Mouse (Mus musculus) hindbrain, embryonic 15.5 days (tissue): ENCODE measurements at regions not wholly inside any gene's neighbourhood (a gene's known extent, or its start where the extent isn't known, plus 50 kb on each side); places are given as distances from the start of the nearest gene placed in this dataset.

Source experiments
- ATAC-seq: fragments of 200-750 bp; cut with Nextera tagmentation; 2 replicates; pipeline ENCODE4 v1.8.0; 2017; ENCODE audit warnings: low read depth, moderate number of reproducible peaks, moderate TSS enrichment; ENCODE audit not compliant: low FRiP score
- H3K27ac ChIP-seq: fragments of 300-500 bp; sonication (generic); replicated peaks from 2 replicates; pipeline ENCODE4 v1.5.1; 2015; ENCODE audit warnings: mild to moderate bottlenecking, inconsistent platforms
- H3K27me3 ChIP-seq: fragments of 300-500 bp; sonication (generic); 2 replicates; pipeline ENCODE4 v1.6.1; 2015; ENCODE audit warnings: control low read depth, inconsistent platforms
- H3K36me3 ChIP-seq: fragments of 300-500 bp; sonication (generic); 2 replicates; pipeline ENCODE4 v1.6.1; 2015; ENCODE audit warnings: control low read depth, inconsistent platforms
- H3K4me1 ChIP-seq: fragments of 300-500 bp; sonication (generic); replicated peaks from 2 replicates; pipeline ENCODE4 v1.6.1; 2015; ENCODE audit warnings: control low read depth, inconsistent platforms
- H3K4me2 ChIP-seq: fragments of 300-500 bp; sonication (generic); 2 replicates; pipeline ENCODE4 v1.6.1; 2015; ENCODE audit warnings: moderate library complexity, mild to moderate bottlenecking, inconsistent platforms
- H3K4me3 ChIP-seq: fragments of 300-500 bp; sonication (generic); 2 replicates; pipeline ENCODE4 v1.5.1; 2015; ENCODE audit warnings: mild to moderate bottlenecking, inconsistent platforms
- H3K9ac ChIP-seq: fragments of 300-500 bp; sonication (generic); 2 replicates; pipeline ENCODE4 v1.6.1; 2015; ENCODE audit warnings: inconsistent platforms
- H3K9me3 ChIP-seq: fragments of 300-500 bp; sonication (generic); 2 replicates; pipeline ENCODE4 v1.6.1; 2016; ENCODE audit warnings: control low read depth, inconsistent platforms
- WGBS: fragments of 180-500 bp; shearing (Covaris S2); methylation state at CpG from one replicate; pipeline ENCODE4 v1.1.7; 2015; 5-methylcytosine and 5-hydroxymethylcytosine counted together

DNA sequence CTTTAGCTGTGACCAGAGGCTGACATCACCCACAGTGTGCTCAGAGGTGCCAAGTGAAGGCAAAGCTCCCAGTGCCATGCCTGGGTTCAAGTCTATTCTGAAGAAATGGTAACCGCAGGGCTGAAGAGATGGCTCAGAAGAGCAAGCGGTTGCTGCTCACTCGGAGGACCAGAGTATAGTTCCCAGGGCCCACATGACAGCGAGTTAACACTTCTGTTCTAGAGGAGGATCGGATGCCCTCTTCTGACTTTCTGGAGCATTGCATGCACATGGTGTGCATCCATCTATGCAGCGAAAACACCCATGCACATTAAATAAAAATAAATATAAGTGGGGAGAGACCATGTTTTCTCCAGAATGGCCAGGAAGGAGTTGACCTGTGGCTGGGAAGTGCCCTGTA is 209.5 kb downstream of the Sorl1 start:
- H3K36me3 ChIP-seq: no peaks in the 10 kb centered on the region
- no peak for ATAC-seq
- H3K27me3 ChIP-seq: no peaks in the 10 kb centered on the region
- H3K27ac ChIP-seq: peak overlapping the region; percentile 43
- WGBS: 89% methylated on average over 6 of the region's 6 CpGs
- peaks cover 21% of the 10 kb centered on the region for H3K4me1 ChIP-seq
- H3K4me3 ChIP-seq: no peak overlapping the region
- no peak overlapping the region for H3K4me2 ChIP-seq
- no peaks in the 10 kb centered on the region for H3K9me3 ChIP-seq
- H3K9ac ChIP-seq: no peak overlapping the region

- Histone ChIP-seq H3K9me3 (no peaks in the 10 kb centered on the region), H3K36me3 (no peaks in the 10 kb centered on the region), H3K9ac (no peak overlapping the region), H3K27me3 (no peaks in the 10 kb centered on the region), H3K27ac (no peak overlapping the region), H3K4me1 (peaks cover 18% of the 10 kb centered on the region), H3K4me2 (no peak overlapping the region), H3K4me3 (no peak overlapping the region)
- WGBS: 58% methylated on average over 3 of the region's 3 CpGs
- no peak for ATAC-seq
These were observed 210.2 kb downstream of the Sorl1 start for GRCm38 (mm10) chr9:41913911-41914310.

- 71% methylated on average over 5 of the region's 5 CpGs for WGBS
These were observed 211.6 kb downstream of the Sorl1 start for GRCm38 (mm10) chr9:41912482-41912881.

GRCm38 (mm10) chr9:41900606-41900974 is 223.5 kb downstream of the Sorl1 start:
- ATAC-seq: no peak
- Histone ChIP-seq H3K4me1 (peaks cover 19% of the 10 kb centered on the region), H3K9ac (no peak overlapping the region), H3K4me3 (no peak overlapping the region), H3K27ac (peak overlapping the region; percentile 33; the same call in 1 of the 2 replicates), H3K4me2 (no peak overlapping the region), H3K9me3 (no peaks in the 10 kb centered on the region), H3K36me3 (no peaks in the 10 kb centered on the region), H3K27me3 (no peaks in the 10 kb centered on the region)
- WGBS: 64% methylated on average over 8 of the region's 8 CpGs

More at GRCm38 (mm10) chr9:41912482-41912881, 211.6 kb downstream of the Sorl1 start:
- Histone ChIP-seq H3K4me3 (no peak overlapping the region), H3K4me1 (peaks cover 13% of the 10 kb centered on the region), H3K9me3 (no peaks in the 10 kb centered on the region), H3K27me3 (no peaks in the 10 kb centered on the region), H3K36me3 (no peaks in the 10 kb centered on the region), H3K4me2 (no peak overlapping the region), H3K9ac (no peak overlapping the region), H3K27ac (peak overlapping the region; percentile 53; the same call in 1 of the 2 replicates)
- no peak; the same call in 1 of the 2 replicates for ATAC-seq

DNA sequence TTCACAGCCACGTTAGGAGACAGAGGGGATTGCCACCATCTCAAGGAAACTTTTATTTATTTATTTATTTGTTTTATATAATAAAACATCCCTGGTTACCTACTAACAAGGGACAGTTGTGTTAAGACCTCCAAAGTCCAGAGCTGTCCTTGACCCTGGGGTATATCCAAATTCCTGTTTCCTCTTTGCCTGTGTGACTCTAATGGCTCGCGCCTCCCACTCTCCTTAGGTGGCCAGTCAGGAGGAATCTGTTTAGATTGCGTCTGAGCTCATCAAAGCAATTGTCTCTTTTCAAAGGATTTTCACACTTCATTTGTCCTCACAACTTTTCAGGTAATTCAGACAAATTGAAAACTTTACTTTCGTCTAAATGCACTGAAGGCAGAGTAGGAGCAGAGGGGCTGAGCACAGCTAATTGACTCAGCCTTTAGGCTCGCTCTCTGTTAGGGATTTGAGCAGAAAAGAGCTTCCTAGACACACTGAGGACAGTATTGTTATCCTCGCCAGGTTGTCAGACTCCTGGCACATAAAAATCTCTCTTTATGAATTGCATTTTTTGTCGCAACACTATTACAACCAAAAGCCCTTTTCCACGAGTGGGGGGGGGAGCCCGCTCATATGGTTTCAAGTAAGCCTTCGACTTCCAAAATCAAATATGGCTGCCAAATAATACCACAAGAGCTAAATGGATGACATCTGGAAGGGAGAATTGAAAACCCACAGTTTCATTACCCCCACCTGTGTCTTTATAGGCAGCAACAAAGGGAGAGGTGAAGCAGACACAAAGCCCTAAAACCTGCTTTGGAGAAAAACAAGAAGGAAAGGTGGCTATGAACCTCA is 224.1 kb downstream of the Sorl1 start:
- H3K27me3 ChIP-seq: no peaks in the 10 kb centered on the region
- no peaks in the 10 kb centered on the region for H3K36me3 ChIP-seq
- 49% methylated on average over 11 of the region's 11 CpGs for WGBS
- H3K4me3 ChIP-seq: no peak overlapping the region
- H3K27ac ChIP-seq: peak overlapping the region; percentile 33; the same call in 1 of the 2 replicates
- H3K4me1 ChIP-seq: peaks cover 19% of the 10 kb centered on the region
- no peak overlapping the region for H3K9ac ChIP-seq
- peak; percentile 61; the same call in 1 of the 2 replicates for ATAC-seq
- H3K9me3 ChIP-seq: no peaks in the 10 kb centered on the region
- H3K4me2 ChIP-seq: no peak overlapping the region

- Histone ChIP-seq H3K9ac (no peak overlapping the region), H3K4me3 (no peak overlapping the region), H3K36me3 (no peaks in the 10 kb centered on the region), H3K4me2 (no peak overlapping the region), H3K9me3 (no peaks in the 10 kb centered on the region), H3K4me1 (peaks cover 31% of the 10 kb centered on the region), H3K27ac (no peak overlapping the region), H3K27me3 (no peaks in the 10 kb centered on the region)
- 83% methylated on average over 5 of the region's 5 CpGs for WGBS
- ATAC-seq: no peak
These were observed 229.0 kb downstream of the Sorl1 start for GRCm38 (mm10) chr9:41895106-41895505.

- 66% methylated on average over 3 of the region's 3 CpGs for WGBS
- no peak overlapping the region for H3K9ac ChIP-seq
- H3K4me1 ChIP-seq: peaks cover 28% of the 10 kb centered on the region
These were observed 231.3 kb downstream of the Sorl1 start for GRCm38 (mm10) chr9:41892841-41893240.

GRCm38 (mm10) chr9:41891206-41891605 is 232.9 kb downstream of the Sorl1 start:
- Histone ChIP-seq H3K36me3 (no peaks in the 10 kb centered on the region), H3K4me2 (peak overlapping the region; percentile 61), H3K4me3 (peak overlapping the region; percentile 26; the same call in 1 of the 2 replicates), H3K9me3 (no peaks in the 10 kb centered on the region), H3K27ac (peak overlapping the region; percentile 98), H3K27me3 (no peaks in the 10 kb centered on the region), H3K9ac (peak overlapping the region; percentile 29; the same call in 1 of the 2 replicates), H3K4me1 (peaks cover 28% of the 10 kb centered on the region)
- ATAC-seq: peak; percentile 13; the same call in 1 of the 2 replicates
- WGBS: 28% methylated on average over 7 of the region's 7 CpGs

More at GRCm38 (mm10) chr9:41892841-41893240, 231.3 kb downstream of the Sorl1 start:
- no peaks in the 10 kb centered on the region for H3K27me3 ChIP-seq
- no peak overlapping the region for H3K4me2 ChIP-seq
- no peak overlapping the region for H3K4me3 ChIP-seq
- H3K27ac ChIP-seq: no peak overlapping the region
- H3K36me3 ChIP-seq: no peaks in the 10 kb centered on the region
- no peak for ATAC-seq
- H3K9me3 ChIP-seq: no peaks in the 10 kb centered on the region

- WGBS: under 1% methylated on average over 42 of the region's 42 CpGs
- Histone ChIP-seq H3K27me3 (no peaks in the 10 kb centered on the region), H3K9ac (peak overlapping the region; percentile 29), H3K9me3 (no peaks in the 10 kb centered on the region), H3K4me1 (peaks cover 28% of the 10 kb centered on the region), H3K4me2 (peak overlapping the region; percentile 61), H3K4me3 (peak overlapping the region; percentile 26), H3K36me3 (no peaks in the 10 kb centered on the region), H3K27ac (peak overlapping the region; percentile 98)
- ATAC-seq: peak; percentile 94
These were observed 233.6 kb downstream of the Sorl1 start for GRCm38 (mm10) chr9:41890273-41891141.

GRCm38 (mm10) chr9:41889568-41890272 is 234.4 kb downstream of the Sorl1 start:
- Histone ChIP-seq H3K9me3 (no peaks in the 10 kb centered on the region), H3K4me3 (peak overlapping the region; percentile 26), H3K9ac (peak overlapping the region; percentile 29), H3K4me2 (peak overlapping the region; percentile 61), H3K36me3 (no peaks in the 10 kb centered on the region), H3K27ac (peak overlapping the region; percentile 98), H3K27me3 (no peaks in the 10 kb centered on the region), H3K4me1 (peaks cover 28% of the 10 kb centered on the region)
- WGBS: 33% methylated on average over 12 of the region's 12 CpGs
- ATAC-seq: peak; percentile 56

DNA sequence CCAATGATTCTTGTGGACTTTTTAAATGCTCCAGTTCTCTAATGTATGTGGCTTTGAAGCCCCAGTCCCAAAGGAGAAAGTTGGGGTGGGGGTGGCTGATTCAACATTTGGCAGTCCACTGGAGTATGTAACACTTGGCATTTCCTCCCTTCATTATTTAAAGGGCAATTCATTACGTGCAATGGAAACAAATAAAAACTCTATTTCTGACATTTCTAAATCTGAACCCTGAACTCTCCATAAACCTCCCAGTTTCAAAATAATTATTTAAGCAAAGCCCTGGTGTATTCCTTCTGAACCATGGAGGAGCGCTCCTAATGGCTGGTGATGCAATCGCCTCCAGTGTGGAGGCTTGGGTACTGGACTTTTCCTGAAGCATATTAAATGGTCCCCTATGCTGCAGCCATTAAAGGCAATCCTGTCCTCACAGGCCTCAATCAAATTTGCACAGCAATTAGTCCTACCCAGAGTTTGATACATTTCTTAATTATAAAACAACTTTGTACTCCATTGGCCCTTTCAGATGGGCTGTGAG is 235.4 kb downstream of the Sorl1 start:
- Histone ChIP-seq H3K9ac (no peak overlapping the region), H3K4me2 (no peak overlapping the region), H3K36me3 (no peaks in the 10 kb centered on the region), H3K4me3 (no peak overlapping the region), H3K27me3 (no peaks in the 10 kb centered on the region), H3K9me3 (no peaks in the 10 kb centered on the region), H3K27ac (0 out of 2 replicates have a peak overlapping the region, but pooled peaks have one; percentile 98), H3K4me1 (peaks cover 28% of the 10 kb centered on the region)
- ATAC-seq: no peak
- 75% methylated on average over 3 of the region's 3 CpGs for WGBS
